Mouse (Mus musculus) lung, postnatal 0 days (tissue): ENCODE results near the gene Ncdn.

Experiments used
- CTCF ChIP-seq: IDR thresholded peaks from 2 replicates; pipeline ENCODE4 v1.5.1; 2016; ENCODE audit warnings: antibody characterized with exemption, mild to moderate bottlenecking
- EP300 ChIP-seq: IDR thresholded peaks from 2 replicates; pipeline ENCODE4 v1.6.1; 2016; ENCODE audit warnings: antibody characterized with exemption, mild to moderate bottlenecking, control low read depth

- TF ChIP-seq CTCF (no peak), EP300 (no peak)
Observed at GRCm38 (mm10) chr4:126749553-126749952, 3.7 kb downstream of the Ncdn start.
